Mouse (Mus musculus): ENCODE data around the gene Tha1.

Gene Tha1

DNA sequence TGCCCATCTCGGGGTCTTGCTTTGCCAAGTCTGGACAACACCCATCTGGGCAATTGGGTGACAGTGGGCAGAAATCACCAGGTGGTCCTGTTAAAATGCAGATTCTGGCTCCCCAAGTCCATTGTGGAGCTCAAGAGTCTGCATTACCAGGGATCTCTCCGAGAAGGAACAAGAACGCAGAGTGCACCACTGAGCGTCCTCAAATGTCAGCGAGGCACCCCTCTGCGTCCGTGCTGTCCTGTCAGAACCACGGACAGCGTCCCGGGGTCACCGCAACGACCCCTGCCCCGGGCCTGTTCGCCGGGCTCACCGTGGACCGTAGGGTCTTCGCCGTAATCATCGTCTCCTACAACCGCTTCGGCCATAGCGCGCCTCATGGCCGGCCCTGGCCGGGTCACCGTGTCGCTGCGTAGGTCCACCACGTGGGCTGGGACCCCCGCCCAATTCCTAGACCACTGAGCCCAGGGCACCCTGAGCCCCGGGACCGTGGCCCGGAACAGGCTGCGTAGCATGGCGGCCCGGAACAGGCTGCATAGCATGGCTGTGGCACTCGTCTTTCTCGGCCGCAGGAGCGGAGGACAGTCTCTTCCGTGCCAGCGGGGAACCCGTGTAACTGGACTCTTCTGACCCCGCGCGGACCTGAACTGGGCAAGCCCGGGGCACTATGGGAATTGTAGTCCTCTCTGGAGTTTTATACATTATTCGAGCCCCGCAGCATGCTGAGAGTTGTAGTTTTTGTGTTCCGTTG is at the start of gene Tha1:
Tha1 (minus strand) TSS at position 621 of the 748 bp plus-strand sequence.
- peak; percentile 77 to 85 for DNase-seq (ENCODE audit: low spot score in 2 of 2)

DNA sequence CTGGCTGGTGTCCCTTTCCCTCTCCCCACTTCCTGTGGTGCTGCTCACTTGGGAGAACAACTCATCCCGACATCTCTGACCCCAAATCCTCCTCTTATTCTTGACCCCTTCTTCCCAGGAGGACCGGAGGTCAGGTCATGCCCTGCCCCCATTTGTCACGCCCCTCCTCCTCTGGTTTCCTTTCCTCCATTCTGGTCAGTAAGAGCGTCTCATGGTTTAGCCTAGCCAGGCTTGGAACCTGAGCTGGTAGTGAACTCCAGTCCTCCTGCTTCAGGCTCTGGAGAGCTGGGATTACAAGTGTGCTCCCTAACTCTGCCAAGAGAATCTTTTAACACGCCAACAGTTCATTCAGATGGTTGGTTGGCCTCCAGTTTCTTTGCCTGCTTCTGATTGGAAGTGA is 45.9 kb upstream of the Tha1 start:
- peak; percentile 28 to 31 for DNase-seq (ENCODE audit: low spot score in 2 of 2)

DNA sequence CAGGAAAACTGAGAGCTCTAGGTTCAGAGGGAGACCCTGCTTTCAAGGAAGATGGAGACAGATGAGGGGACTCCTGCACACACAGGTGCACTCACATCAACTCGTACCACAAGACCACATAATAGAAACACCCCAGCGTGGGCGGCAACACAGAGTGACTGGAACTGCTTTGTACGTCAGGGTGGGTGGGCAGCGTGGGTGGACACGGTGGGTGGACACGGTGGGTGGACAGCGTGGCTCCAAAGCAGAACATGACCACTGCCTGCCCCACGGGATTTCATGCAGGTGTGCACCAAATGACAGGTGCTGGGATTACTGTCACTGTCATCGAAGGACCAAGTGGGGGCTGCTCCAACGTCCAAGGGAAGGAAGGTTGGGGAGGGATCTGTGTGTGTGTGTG is 45.3 kb upstream of the Tha1 start:
- DNase-seq (ENCODE audit: low spot score in 2 of 2) = no peak

DNA sequence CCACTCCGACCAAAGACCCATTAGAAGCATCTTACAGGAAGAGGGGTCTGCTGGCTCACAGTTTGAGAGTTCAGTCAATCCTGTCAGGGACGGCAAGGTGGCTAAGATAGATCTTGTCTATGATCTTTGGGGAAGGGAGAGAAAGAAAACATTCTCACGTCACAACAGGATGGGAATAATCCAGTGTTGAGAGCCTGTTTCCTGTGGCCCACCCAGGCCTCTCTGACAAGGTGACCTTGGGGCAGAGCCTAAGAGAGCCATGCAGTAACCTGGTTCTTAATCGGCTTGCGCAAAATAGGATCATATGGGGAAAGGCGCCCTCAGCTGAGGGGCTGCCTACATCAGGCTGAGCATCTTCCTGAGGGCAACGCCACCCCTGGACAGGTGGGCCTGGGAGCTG is 42.6 kb upstream of the Tha1 start:
- DNase-seq (ENCODE audit: low spot score in 2 of 2) = no peak

DNA sequence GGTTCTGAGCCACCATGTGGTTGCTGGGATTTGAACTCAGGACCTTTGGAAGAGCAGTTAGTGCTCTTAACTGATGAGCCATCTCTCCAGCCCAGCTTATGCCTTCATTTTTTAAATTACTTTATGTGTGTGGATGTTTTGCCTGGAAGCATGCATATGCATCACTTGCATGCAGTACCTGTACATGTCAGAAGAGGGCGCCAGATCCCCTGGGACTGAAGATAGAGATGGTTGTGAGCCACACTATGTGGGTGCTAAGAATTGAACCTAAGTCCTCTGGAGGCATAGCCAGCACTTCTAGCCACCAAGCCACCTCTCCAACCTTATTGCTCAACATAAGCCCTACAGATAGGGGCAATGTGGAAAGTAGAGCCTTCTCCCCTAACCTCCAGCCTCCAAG is 42.1 kb upstream of the Tha1 start:
- DNase-seq (ENCODE audit: low spot score in 2 of 2) = no peak

DNA sequence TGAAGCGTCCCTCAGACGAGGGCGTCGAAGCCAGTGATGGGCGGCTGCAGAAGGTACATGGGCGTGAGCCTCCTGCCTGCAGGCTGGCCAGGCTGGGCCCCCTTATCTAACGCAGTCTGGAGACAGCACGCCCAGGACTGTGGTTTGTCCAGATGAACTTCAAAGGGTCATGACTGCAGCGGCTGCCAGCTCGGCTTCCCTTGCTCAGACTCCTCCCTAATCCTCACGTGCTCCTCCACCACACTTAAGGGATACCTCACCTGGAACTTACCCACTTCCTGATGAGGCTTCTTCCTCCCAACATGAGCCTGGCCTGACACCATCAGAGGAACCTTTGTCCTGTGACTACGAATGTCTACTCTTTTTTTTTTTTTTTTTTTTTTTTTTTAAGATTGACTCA is 41.2 kb upstream of the Tha1 start:
- DNase-seq (ENCODE audit: low spot score in 2 of 2) = no peak

DNA sequence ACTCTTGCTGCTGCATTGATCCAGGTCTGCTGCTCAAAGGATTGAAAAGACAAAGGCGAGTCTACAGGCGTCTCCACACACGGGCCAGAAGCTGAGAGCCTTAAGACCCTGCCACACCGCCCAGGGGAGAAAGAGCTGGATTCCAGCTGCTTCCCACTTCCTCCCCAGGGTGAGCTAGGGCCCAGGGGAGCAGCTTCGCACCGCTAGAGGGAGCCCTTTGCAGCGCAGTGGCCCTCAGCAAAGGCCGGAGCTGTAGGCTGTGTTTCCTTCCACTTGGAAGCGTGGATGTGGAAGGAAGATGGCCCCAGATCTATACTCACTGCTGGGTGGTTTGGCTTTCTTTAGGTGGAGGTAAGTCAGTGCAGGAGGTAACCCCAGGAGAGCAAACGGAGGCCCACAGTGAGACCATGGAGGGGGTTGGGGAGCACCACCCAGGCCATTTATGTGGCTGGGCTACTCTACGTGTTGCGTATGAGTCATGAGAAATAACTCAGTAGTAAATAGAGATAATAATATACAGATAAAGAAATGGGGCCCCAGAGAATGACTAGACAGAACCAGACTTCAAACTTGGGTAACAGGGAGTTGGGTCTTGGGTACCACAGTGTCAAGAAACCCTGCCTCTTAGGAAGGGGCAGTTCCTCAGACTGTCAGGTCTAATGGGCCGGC is 39.5 kb upstream of the Tha1 start:
- peak; percentile 77 to 85 for DNase-seq (ENCODE audit: low spot score in 2 of 2)

DNA sequence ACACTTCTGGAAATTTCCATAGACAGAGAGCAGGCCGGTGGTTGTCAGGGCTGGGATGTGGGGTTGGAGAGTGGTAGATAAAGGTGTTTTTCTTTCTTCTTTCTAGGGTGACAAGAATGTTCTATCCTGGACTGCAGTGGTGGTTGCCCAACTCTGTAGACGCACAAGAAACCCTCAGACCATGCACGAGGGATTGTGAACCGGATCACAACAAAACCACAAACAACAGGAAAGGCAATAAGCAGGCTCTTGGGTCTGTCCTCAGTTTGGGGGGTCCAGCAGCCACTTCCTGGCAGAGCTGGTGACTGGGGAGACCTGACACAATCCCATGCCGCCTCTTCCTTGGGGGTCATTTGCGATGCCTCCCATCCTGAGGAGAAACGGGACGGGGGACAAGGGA is 36.1 kb upstream of the Tha1 start:
- no peak for DNase-seq (ENCODE audit: low spot score in 2 of 2)

DNA sequence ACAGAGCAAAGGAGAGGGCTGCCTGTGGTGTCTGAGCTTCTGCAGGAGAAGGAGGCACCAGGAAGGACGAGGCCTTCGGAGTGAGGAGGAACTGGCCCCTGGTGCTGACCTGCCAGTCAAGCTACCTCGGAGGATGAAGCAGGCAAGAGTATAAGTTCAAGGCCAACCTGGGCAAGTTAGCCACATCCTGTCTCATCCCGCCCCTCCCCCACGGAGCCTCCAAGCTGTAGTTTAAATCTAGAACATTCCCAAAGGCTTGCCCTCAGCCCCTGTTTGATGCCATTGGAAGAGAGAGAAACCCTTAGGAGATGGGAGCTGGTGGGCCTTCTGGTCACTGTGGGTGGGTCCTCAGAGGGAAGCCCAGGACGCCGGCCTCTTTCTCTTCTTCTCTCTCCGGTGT is 31.2 kb upstream of the Tha1 start:
- DNase-seq (ENCODE audit: low spot score in 2 of 2) = no peak

DNA sequence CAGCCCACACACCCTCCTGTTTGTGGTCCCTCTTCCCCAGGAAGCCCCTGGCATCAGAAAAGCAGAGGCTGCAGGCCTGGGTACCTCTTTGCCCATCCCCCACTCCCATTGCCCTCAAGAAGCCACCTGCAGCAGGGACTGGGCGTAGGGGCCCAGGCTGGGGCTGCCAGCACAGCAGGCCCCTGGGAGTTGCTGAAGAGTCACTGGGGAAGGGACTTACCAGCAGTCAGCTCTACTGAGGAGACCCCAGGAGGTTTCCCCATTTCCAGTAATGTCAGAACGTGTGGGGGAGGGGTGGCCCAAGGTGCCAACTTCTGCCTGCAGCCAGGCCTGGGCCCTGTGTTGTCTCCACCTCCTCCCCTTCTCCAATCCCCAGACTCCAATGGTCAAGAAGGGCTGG is 29.0 kb upstream of the Tha1 start:
- DNase-seq (ENCODE audit: low spot score in 2 of 2) = no peak

DNA sequence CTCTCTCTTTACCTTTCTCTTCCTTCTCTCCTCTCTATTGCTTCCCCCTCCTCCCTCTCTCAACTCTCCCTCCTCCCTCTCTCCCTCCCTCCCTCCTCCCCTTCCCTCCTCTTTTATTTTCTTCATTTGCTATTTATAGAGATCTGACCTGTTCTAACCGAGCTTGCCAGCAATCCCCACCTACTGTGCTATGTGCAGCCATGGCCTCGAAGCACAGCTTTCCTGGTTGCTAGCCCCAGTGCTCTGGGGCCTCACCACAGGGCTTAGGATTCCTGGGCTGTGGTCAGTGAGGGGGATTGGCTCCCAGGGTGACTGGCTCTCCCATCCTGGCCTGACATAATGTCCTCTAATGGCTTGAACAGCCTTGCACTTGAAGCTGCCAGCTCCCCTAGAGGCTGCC is 23.3 kb upstream of the Tha1 start:
- no peak for DNase-seq (ENCODE audit: low spot score in 2 of 2)

DNA sequence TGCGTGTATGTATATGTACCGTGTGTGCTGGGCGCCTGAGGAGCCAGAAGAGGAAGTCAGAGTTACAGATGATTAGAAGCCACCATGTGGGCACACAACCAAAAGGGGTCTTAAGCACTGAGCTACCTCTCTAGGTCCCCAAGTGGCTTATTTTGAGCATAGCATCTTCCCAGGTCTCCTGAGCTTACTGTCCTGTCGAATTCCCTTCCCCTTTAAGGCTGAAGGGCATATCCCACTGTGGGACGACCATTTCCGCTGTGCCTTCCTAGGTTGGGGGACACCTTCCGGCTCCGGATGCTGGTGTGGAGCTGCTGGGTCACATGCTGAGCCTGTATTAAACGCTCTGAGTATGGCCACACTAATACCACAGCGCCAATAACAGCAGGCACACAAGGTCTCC is 21.4 kb upstream of the Tha1 start:
- no peak for DNase-seq (ENCODE audit: low spot score in 2 of 2)

DNA sequence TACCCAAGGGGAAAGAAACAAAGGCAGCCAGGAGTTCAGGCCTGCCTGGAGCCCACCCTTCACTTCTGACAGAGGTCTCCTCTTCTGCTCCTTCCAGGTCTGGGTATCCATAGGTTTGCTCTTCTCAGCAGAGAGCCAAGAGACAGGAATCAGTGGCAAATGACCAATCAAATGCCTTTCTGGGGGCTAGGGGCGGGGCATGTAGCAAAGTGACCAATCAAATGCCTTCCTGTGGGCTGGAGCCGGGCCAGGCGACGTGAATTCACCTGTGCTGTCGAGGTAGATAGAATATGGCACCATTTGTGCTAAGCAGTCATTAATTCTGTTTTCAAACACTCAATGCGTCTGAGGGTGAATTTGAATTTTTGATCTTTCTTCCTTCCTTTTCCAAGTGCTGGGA is 18.9 kb upstream of the Tha1 start:
- DNase-seq (ENCODE audit: low spot score in 2 of 2) = no peak

DNA sequence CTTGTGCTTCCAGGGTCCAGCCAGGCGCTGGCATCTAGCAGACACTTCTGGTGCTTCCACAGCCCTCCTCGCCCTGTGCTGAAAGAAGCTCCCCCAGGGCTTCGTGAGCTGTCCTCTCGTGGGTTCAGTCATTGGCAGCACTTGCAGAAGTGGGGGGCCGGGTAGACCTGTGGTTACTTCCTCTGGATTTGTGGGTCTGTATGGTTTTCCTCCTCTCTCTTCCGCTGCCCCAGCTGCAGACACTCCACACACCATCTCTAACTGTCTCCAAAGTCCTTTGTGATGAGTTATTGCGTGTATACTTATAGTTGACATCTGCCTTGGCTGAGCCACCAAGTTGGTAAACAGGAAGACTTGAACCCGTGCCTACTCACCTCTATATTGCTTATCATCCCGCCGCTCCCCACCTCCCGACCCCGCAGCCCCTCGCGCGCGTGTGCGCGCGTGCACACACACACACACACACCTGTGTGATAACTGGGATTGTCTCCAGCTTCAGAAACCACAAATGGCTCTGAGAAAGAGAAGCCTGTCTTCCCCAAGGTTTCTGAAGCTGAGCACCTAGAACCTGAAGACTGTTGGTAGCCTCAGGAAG is 18.4 kb upstream of the Tha1 start:
- no peak for DNase-seq (ENCODE audit: low spot score in 2 of 2)

DNA sequence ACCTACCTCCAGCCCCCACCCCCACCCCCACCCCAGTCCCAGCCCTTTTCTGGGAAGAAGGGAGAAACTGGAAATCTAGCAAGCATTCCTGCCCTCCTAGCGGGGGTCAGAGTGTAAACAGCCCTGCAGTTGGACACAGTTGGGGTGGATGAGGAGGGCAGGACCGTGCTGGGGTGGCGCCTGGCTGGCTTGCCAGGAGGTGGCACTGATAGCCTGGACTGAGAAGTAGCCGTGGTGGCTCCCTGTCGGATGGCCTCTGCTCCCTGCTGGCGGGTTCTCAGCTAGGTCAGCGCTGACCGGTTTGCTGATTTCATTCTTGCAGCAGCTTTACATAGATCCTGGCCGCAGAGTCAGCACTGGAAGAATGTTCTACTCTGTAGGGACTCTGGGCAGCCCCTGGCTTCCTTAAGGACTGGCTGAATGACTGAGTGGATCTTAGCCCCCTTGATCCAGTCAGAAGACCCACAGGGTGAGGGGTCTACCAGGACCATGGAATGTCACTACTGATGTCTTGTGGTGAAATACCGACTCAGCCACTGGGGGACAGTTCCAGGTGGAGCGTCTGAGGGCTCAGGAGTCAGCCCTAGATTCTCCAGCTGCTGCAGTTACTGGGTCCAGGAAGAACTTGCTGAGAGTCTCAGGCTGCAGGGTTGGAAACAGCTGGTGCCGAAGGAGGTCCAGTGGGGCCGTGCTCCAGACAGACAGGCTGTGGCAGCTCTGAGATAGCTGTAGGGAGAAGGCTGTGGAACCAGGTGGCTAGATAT is 17.4 kb upstream of the Tha1 start:
- no peak for DNase-seq (ENCODE audit: low spot score in 2 of 2)

DNA sequence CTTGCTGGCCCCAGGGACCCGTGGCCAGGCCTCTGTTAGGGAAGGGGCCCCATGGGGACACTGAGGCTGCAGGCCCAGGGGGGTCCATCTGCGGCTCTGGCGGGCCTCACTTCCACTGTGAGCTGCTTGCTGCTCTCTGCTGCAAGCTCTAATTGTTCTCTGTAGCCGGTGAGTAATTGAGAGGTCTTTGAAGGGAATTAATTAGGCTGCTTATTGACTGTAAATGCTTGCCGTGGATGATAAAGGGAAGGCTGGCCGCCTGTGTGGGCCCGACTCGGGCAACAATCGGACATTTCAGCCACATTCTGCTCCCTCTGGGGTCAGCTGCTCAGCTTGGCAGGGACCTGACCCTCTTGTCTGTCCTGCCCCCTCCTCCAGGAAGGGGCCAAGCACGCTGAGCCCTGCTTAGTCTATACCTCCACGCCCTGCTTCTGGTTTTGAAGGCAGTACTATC is 16.6 kb upstream of the Tha1 start:
- DNase-seq (ENCODE audit: low spot score in 2 of 2) = no peak

DNA sequence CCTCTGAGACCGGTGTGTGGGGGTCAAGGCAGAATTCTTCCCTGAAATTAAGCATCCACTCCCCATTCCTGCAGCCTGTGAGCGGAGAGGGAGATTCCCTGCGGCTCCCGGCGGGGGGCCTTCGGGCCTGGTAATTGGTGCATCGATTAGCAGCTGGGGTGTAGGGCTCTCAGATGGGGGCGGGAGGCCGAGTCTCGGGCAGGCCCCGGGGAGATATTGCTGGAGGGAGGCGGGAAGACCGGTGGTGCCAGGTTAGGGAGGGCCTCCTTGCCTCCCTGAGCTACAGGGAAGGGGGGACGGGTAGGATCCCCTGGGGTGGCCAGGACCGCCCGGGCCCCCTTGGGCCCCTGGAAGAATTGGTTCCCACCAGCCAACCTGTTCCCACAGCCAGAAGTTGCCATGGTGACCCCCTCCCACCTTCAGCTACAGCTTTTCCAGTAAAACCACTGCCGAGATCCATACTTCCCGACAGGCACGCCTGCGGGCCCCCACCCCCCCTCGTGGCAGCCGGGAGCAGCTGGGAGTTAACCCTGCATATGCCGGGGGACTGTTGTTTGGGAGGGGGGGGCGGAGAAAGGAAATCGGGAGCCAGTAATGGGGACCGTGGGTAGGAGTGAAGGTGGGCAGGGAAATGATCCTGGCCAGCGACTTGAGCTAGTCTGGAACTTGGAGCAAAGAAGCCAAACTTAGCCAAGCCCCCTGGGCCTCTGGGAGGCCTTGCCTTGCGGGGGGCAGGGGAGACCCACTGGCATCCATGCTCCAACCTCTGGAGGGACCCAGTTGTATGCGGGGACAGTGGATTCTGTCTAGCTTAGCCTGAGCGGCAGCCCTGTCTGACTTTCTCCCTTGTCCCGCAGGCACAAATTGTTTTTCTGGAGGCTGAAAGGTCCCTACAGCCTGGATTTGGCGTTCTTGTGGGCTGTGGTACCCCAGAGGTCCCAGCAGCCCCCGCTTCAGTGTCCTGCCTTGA is 15.9 kb upstream of the Tha1 start:
- no peak for DNase-seq (ENCODE audit: low spot score in 2 of 2)

DNA sequence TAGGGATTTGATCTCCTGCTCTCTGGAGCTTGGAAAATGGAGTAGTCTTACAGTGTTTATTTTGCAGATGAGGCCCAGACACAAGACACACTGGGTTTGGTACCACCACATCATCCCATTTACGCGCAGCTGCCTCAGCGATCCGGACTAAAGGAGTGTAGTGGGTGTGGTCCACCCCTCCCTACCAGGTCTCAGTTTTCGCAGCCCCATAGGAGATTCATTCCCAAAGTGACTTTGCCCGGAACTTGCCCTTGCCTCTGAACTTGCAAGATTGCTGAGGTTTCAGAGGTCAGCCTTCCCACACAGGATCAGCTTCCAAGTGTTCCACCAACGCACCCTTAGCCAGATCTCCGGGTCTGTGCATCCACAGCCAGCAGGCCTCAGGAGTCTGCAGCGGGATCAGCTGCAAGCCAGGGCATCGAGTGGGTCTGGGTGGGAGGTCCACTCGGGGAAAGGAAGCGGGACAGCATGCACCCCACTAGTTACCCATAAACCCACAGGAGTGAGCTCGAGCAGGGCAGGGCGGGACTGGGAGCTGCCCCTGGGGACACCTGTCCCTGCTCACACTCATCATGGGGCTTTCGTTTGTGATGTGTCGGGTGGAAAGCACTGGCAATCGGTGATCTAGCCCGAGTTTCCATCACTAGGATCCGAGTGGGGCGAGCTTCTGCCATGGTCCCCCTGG is 15.0 kb upstream of the Tha1 start:
- DNase-seq (ENCODE audit: low spot score in 2 of 2) = no peak

DNA sequence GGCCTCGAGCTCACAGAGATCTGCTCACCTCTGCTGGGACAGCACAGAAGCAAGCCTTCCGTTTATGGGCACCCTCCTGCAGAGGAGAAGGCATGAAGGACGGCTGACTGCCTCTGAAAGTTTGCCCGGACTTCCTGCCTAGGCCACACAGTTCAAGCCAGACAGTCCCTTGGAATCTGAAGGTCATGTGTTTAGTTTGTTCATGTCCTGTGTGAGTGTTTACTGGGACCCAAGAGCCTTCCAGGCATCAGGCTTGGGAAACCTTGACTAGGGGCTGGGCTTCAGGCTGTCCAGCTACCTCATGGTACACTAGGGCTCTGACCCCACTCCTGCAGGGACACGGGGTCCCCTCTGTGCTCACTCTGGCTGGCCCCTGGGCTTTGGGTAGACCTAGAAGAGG is 12.7 kb upstream of the Tha1 start:
- DNase-seq (ENCODE audit: low spot score in 2 of 2) = no peak

DNA sequence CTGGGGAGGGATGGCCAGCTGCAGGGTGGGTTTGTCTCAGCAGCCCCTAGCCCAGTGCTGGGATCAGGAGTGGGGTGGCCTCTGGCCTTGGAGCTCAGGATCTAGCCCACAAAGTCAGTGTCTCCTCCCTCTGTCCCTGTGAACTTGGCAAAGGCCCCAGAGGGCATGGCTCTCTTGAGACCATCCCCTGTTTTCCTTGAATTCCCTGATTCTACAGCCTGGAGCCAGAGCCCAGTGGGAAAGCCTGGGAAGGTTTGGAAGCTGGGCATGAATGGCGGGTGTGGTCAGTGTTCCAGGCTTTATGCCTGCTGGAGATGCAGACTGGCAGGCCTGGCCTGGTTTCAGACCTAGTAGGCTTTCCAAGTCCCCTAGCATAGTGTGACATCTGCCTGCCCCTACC is 8.9 kb upstream of the Tha1 start:
- no peak for DNase-seq (ENCODE audit: low spot score in 2 of 2)

DNA sequence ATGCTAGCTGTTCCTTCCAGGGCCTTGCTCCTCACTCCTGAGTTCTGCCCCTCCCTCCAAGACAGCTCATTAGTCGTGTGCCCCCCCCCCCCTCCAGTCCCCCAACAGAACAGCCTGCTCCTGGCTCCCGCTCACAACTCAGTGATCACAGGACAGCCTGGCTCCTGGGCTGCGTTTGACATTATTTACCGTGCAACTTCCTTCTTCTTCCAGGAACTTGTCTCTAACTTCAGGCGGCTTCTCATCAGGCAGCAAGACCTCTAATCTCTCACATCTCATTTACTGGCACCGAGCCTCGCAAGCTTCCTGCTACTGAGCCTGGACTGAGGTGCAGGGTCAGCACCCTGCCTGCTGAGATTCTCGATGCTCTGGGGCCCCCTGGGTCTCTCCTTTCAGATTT is 8.5 kb upstream of the Tha1 start:
- peak in 1 of 2 experiments; percentile 28 for DNase-seq (ENCODE audit: low spot score in 2 of 2)
